Mouse (Mus musculus) liver, postnatal 0 days (tissue): ENCODE results near the gene Sptb. TPM values are rescaled to one million over a fixed set of nuclear protein-coding genes. Genes with fewer than 3 reads are reported as not detected.

Experiments
- ATAC-seq: fragments of 200-750 bp; cut with Nextera tagmentation; 2 replicates; pipeline ENCODE4 v1.8.0; 2017; ENCODE audit warnings: mild to moderate bottlenecking, moderate library complexity
- DNase-seq: peaks from one replicate; pipeline ENCODE4 v3.0.0-alpha.2; 2016
- H3K27ac ChIP-seq: fragments of 300-500 bp; sonication (generic); 2 replicates; pipeline ENCODE4 v1.5.1; 2014; ENCODE audit warnings: antibody characterized with exemption, moderate library complexity, mild to moderate bottlenecking, low read depth
- H3K27me3 ChIP-seq: fragments of 300-500 bp; sonication (generic); 2 replicates; pipeline ENCODE4 v1.6.1; 2014; ENCODE audit warnings: low read length, control low read depth, mixed read lengths; ENCODE audit not compliant: insufficient read depth
- H3K36me3 ChIP-seq: fragments of 300-500 bp; sonication (generic); replicated peaks from 2 replicates; pipeline ENCODE4 v1.6.1; 2014; ENCODE audit warnings: mild to moderate bottlenecking, control low read depth, low read length, moderate library complexity, mixed read lengths; ENCODE audit not compliant: insufficient read depth
- H3K4me1 ChIP-seq: fragments of 300-500 bp; sonication (generic); 2 replicates; pipeline ENCODE4 v1.6.1; 2014; ENCODE audit warnings: antibody characterized with exemption, mild to moderate bottlenecking, control low read depth; ENCODE audit not compliant: insufficient read depth
- H3K4me2 ChIP-seq: fragments of 300-500 bp; sonication (generic); 2 replicates; pipeline ENCODE4 v1.6.1; 2014; ENCODE audit warnings: low read depth, mild to moderate bottlenecking, low read length, moderate library complexity, mixed read lengths
- H3K4me3 ChIP-seq: fragments of 300-500 bp; sonication (generic); 2 replicates; pipeline ENCODE4 v1.5.1; 2014; ENCODE audit warnings: low read depth, low read length
- H3K9ac ChIP-seq: fragments of 300-500 bp; sonication (generic); replicated peaks from 2 replicates; pipeline ENCODE4 v1.6.1; 2014; ENCODE audit warnings: mild to moderate bottlenecking, moderate library complexity
- H3K9me3 ChIP-seq: fragments of 300-500 bp; sonication (generic); 2 replicates; pipeline ENCODE4 v1.6.1; 2016; ENCODE audit warnings: mild to moderate bottlenecking, control low read depth, low read length, mixed read lengths
- CTCF ChIP-seq: sonication (generic); IDR thresholded peaks from 2 replicates; pipeline ENCODE4 v1.5.1; 2016; ENCODE audit warnings: antibody characterized with exemption, low read depth
- EP300 ChIP-seq: IDR thresholded peaks from 2 replicates; pipeline ENCODE4 v1.6.1; 2016; ENCODE audit warnings: antibody characterized with exemption, low read depth, mild to moderate bottlenecking
- WGBS: fragments of 180-500 bp; shearing (Covaris S2); extraction: QIAGEN DNeasy Blood & Tissue Kit; methylation state at CpG from one replicate; pipeline ENCODE4 v1.1.7; 2014; ENCODE audit not compliant: insufficient replicate concordance; 5-methylcytosine and 5-hydroxymethylcytosine counted together
- polyA plus RNA-seq: library from polyadenylated mRNA; unstranded; fragments of >200 nt; fragmentation: Nextera tagmentation; extraction: Ambion mirVana; gene quantifications from 2 replicates; pipeline ENCODE4 v1.2.1, GENCODE M21; 2015

Sptb gene
- polyA plus RNA-seq, 1 experiment from 2014 or later: 14.8 TPM

DNA sequence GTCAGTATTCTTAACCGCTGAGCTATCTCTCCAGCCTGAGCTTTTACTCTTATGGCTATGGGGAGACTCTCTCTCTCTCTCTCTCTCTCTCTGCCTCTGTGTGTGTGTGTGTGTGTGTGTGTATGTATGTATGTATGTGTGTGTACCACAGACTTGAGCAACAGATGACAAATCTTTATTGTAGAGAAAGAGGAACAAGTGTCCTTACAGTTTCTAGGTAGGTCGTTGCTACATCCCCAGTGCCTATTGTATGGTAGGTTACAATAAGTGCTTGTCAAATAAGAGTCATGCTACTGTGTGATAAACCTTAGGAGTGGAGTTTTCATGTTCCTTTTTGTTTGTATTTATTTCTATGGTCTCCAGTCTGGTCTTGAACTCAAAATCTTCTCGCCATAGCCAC lies 170.2 kb downstream of the Sptb start:
- Histone ChIP-seq H3K4me2 (no peak overlapping the region), H3K27me3 (no peaks in the 10 kb centered on the region), H3K4me3 (no peak overlapping the region), H3K9me3 (no peaks in the 10 kb centered on the region), H3K36me3 (no peaks in the 10 kb centered on the region), H3K4me1 (peaks cover 58% of the 10 kb centered on the region), H3K27ac (0 out of 2 replicates have a peak overlapping the region, but pooled peaks have one; percentile 44), H3K9ac (no peak overlapping the region)
- DNase-seq (no peak), ATAC-seq (no peak)
- no peak for TF ChIP-seq CTCF
- TF ChIP-seq EP300: no peak
- whole genome bisulfite sequencing: 62% methylated on average over 3 of the region's 3 CpGs

DNA sequence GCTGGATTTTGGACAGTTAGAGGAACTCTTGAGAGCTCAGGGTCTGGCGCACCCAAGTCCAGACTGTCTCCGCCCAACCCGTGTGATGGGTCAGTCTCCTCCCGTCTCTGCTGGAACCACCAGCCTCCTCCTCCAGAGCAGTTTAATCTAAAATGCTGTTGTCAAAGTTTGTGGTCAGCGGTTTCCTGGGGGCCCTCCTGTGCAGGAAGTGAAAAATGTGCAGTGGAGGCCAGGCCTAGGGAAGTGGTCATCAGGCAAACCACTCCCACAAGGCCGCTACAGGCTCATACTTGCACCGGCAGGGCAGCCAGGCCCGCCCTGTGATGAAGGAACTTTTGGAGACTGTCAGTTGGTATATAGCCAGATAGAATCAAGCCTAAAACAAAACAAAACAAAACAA lies 172.9 kb downstream of the Sptb start:
- no peaks in the 10 kb centered on the region for H3K9me3 ChIP-seq
- peaks cover 55% of the 10 kb centered on the region for H3K4me1 ChIP-seq
- 33% methylated on average over 8 of the region's 8 CpGs for WGBS
- no peak overlapping the region for H3K4me3 ChIP-seq
- H3K27me3 ChIP-seq: peaks cover 16% of the 10 kb centered on the region
- no peak for TF ChIP-seq CTCF
- peak; percentile 59; the same call in 1 of the 2 replicates for TF ChIP-seq EP300
- no peak overlapping the region for H3K9ac ChIP-seq
- H3K27ac ChIP-seq: peak overlapping the region; percentile 97
- H3K4me2 ChIP-seq: peak overlapping the region; percentile 89
- ATAC-seq: peak; percentile 19
- H3K36me3 ChIP-seq: no peaks in the 10 kb centered on the region
- peak; percentile 76 for DNase-seq

DNA sequence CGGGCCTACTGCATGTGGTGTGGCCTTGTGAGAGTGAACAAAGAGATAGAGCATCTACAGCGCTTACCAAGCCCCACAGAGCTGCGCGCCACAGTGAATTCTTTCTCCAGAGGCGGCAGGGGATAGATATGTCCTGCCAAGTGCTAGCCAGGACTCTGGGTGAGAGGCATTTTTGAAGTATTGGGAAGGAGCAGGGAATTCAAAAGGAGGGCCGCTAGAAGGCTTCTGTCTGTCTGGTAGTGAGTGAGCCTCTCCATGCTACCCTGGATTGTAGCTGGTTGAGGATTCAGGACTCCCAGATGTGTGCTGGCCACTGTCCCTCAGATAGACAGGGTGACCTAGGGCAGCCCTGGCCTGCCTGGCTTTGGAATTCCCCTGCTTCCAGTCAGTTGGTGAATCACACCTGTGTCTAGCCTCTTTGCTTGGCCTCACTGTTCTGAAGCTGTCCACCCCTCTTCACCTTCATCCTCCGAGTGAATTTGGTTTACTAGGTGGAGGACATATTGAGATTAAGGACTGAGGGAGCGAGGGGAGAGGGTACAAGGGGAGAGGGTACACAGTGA lies 173.7 kb downstream of the Sptb start:
- DNase-seq: no peak
- Histone ChIP-seq H3K4me2 (peak overlapping the region; percentile 89), H3K27ac (peak overlapping the region; percentile 97), H3K4me1 (peaks cover 52% of the 10 kb centered on the region), H3K36me3 (no peaks in the 10 kb centered on the region), H3K9ac (peak overlapping the region; percentile 83; the same call in 1 of the 2 replicates), H3K9me3 (no peaks in the 10 kb centered on the region), H3K4me3 (peak overlapping the region; percentile 77; the same call in 1 of the 2 replicates), H3K27me3 (peaks cover 23% of the 10 kb centered on the region)
- ATAC-seq: no peak
- WGBS: 60% methylated on average over 8 of the region's 8 CpGs
- no peak for TF ChIP-seq CTCF
- no peak for TF ChIP-seq EP300

DNA sequence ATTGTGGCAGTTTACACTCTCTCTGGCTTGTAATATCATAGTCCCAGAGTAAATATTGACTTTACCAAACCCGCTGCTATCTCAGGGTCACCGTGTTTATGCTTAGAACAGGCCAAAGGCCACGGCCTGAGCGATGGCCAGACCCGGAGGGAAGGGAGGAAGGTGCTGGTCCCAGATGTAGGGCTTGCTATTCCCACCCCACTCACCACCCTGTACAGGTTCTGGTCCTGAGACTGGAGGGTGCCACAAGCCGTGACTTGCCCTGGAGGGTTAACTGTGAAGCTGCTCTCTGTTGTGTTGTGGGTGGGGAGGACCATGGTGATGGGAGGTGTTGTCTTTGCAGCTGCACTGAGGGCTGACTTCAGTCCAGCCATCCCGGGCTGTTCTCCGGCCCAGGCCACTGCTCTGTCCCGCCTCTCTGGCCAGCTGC lies 174.9 kb downstream of the Sptb start:
- TF ChIP-seq CTCF (no peak), EP300 (no peak)
- H3K9me3 ChIP-seq: no peaks in the 10 kb centered on the region
- H3K4me3 ChIP-seq: peak overlapping the region; percentile 77
- H3K4me2 ChIP-seq: peak overlapping the region; percentile 89
- DNase-seq: peak; percentile 50
- peaks cover 23% of the 10 kb centered on the region for H3K27me3 ChIP-seq
- H3K27ac ChIP-seq: peak overlapping the region; percentile 97
- H3K4me1 ChIP-seq: peaks cover 43% of the 10 kb centered on the region
- WGBS: 42% methylated on average over 9 of the region's 9 CpGs
- ATAC-seq: peak; percentile 50
- no peaks in the 10 kb centered on the region for H3K36me3 ChIP-seq
- peak overlapping the region; percentile 83 for H3K9ac ChIP-seq

DNA sequence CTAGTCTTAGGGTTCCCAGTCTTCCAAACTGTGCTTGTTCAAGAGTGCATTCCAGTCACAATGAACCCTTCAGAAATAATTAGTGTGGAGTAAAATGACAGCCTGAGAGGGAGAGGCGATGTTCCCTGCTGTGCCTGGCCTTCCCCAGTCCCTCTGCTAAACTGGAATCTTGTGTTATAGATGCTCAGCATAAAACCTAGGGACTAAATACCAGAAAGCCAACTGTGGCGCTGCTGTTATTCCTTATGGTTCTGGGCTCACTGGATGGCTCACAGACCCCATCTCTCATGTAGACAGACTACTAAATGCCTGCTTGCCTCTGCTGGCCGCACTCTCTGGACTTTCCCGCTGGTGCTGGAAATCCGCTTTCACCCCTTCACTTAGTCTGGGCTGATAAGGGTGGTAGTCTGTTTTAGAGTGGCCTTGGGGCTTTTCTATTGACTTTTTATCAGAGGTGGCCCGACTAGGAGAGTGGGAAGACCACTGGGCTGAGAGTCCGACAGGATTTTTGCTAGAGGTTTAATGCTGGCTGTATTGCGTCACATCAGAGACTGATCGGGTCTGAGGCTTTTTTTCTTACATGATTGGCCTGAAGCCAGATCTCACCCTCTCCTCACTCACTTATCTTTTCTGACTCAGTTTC lies 175.6 kb downstream of the Sptb start:
- Histone ChIP-seq H3K4me2 (peak overlapping the region; percentile 89), H3K36me3 (no peaks in the 10 kb centered on the region), H3K4me3 (peak overlapping the region; percentile 77), H3K9ac (peak overlapping the region; percentile 83), H3K27me3 (peaks cover 23% of the 10 kb centered on the region), H3K9me3 (no peaks in the 10 kb centered on the region), H3K4me1 (peaks cover 42% of the 10 kb centered on the region), H3K27ac (peak overlapping the region; percentile 97)
- ATAC-seq: no peak
- TF ChIP-seq CTCF (no peak), EP300 (no peak)
- DNase-seq: no peak
- WGBS: 22% methylated on average over 9 of the region's 9 CpGs

DNA sequence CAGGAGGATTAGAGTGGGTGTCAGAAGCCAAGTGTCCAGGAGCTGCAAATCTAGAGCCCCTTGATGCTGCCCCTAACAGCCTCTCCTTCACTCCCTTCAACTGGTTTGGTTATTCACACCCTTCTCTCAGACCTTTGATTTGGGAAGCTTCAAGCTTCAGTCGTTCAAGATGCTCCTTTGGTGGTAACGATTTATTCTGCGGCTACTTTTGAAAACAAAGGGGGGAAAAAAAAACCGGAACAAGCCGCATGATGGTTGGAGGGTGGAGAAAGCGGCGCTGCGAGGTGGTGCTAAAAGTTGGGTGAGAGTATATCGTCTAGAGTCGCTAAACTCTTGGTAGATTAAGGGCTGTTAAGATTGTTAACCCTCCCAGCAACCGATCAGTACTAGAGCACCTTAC lies 176.1 kb downstream of the Sptb start:
- no peak for ATAC-seq
- peak overlapping the region; percentile 89 for H3K4me2 ChIP-seq
- peaks cover 45% of the 10 kb centered on the region for H3K4me1 ChIP-seq
- H3K36me3 ChIP-seq: no peaks in the 10 kb centered on the region
- H3K4me3 ChIP-seq: peak overlapping the region; percentile 77
- no peak for TF ChIP-seq CTCF
- TF ChIP-seq EP300: no peak
- DNase-seq: no peak
- no peaks in the 10 kb centered on the region for H3K9me3 ChIP-seq
- H3K27me3 ChIP-seq: peaks cover 23% of the 10 kb centered on the region
- WGBS: 2% methylated on average over 11 of the region's 11 CpGs
- peak overlapping the region; percentile 83 for H3K9ac ChIP-seq
- H3K27ac ChIP-seq: peak overlapping the region; percentile 97
